Mouse (Mus musculus) hindbrain, embryonic 13.5 days (tissue): ENCODE measurements around the gene Gm1043. TPM values are rescaled to one million over a fixed set of nuclear protein-coding genes. Genes with fewer than 3 reads are reported as not detected.

Source experiments
- ATAC-seq: fragments of 200-750 bp; cut with Nextera tagmentation; 2 replicates; pipeline ENCODE4 v1.8.0; 2017; ENCODE audit warnings: moderate TSS enrichment; ENCODE audit not compliant: low FRiP score
- H3K27ac ChIP-seq: fragments of 300-500 bp; sonication (generic); 2 replicates; pipeline ENCODE4 v1.5.1; 2015; ENCODE audit warnings: inconsistent platforms, mild to moderate bottlenecking, moderate library complexity
- H3K27me3 ChIP-seq: fragments of 300-500 bp; sonication (generic); 2 replicates; pipeline ENCODE4 v1.6.1; 2015; ENCODE audit warnings: mild to moderate bottlenecking, inconsistent platforms
- H3K36me3 ChIP-seq: fragments of 300-500 bp; sonication (generic); 2 replicates; pipeline ENCODE4 v1.6.1; 2015; ENCODE audit warnings: mild to moderate bottlenecking, inconsistent platforms
- H3K4me1 ChIP-seq: fragments of 300-500 bp; sonication (generic); replicated peaks from 2 replicates; pipeline ENCODE4 v1.6.1; 2015; ENCODE audit warnings: inconsistent platforms
- H3K4me2 ChIP-seq: fragments of 300-500 bp; sonication (generic); 2 replicates; pipeline ENCODE4 v1.6.1; 2015; ENCODE audit warnings: inconsistent platforms, mild to moderate bottlenecking, moderate library complexity
- H3K4me3 ChIP-seq: fragments of 300-500 bp; sonication (generic); 2 replicates; pipeline ENCODE4 v1.5.1; 2015; ENCODE audit warnings: mild to moderate bottlenecking, inconsistent platforms
- H3K9ac ChIP-seq: fragments of 300-500 bp; sonication (generic); 2 replicates; pipeline ENCODE4 v1.6.1; 2015; ENCODE audit warnings: mild to moderate bottlenecking, inconsistent platforms
- H3K9me3 ChIP-seq: fragments of 300-500 bp; sonication (generic); 2 replicates; pipeline ENCODE4 v1.6.1; 2016; ENCODE audit warnings: inconsistent platforms
- WGBS: fragments of 180-500 bp; shearing (Covaris S2); methylation state at CpG from one replicate; pipeline ENCODE4 v1.1.7; 2015; 5-methylcytosine and 5-hydroxymethylcytosine counted together
- polyA plus RNA-seq: library from polyadenylated mRNA; unstranded; fragments of >200 nt; fragmentation: Nextera tagmentation; extraction: Ambion mirVana; gene quantifications from 2 replicates; pipeline ENCODE4 v1.2.1, GENCODE M21; 2015

The Gm1043 gene
- polyA plus RNA-seq, 1 experiment from 2014 or later = 1.5 TPM

- no peaks in the 10 kb centered on the region for H3K9me3 ChIP-seq
- no peak overlapping the region for H3K27ac ChIP-seq
- 0 out of 2 replicates have a peak, but pooled peaks cover 2% of the 10 kb centered on the region for H3K27me3 ChIP-seq
- WGBS = 79% methylated on average over 15 of the region's 15 CpGs
- ATAC-seq = no peak
- H3K4me2 ChIP-seq = no peak overlapping the region
- H3K9ac ChIP-seq = no peak overlapping the region
- H3K4me3 ChIP-seq = no peak overlapping the region
- H3K36me3 ChIP-seq = peaks cover 4% of the 10 kb centered on the region; the same call in 1 of the 2 replicates
- H3K4me1 ChIP-seq = peaks cover 15% of the 10 kb centered on the region
Observed at GRCm38 (mm10) chr5:37101631-37102030, 16.5 kb downstream of the Gm1043 start.

GRCm38 (mm10) chr5:37102056-37102455, 16.9 kb downstream of the Gm1043 start:
- H3K36me3 ChIP-seq = peaks cover 4% of the 10 kb centered on the region; the same call in 1 of the 2 replicates
- 43% methylated on average over 6 of the region's 6 CpGs for WGBS
- ATAC-seq = no peak
- H3K27ac ChIP-seq = no peak overlapping the region
- peaks cover 16% of the 10 kb centered on the region for H3K4me1 ChIP-seq
- H3K9me3 ChIP-seq = no peaks in the 10 kb centered on the region
- H3K4me2 ChIP-seq = no peak overlapping the region
- H3K9ac ChIP-seq = no peak overlapping the region
- H3K27me3 ChIP-seq = 0 out of 2 replicates have a peak, but pooled peaks cover 2% of the 10 kb centered on the region
- no peak overlapping the region for H3K4me3 ChIP-seq

GRCm38 (mm10) chr5:37105531-37106456, 20.6 kb downstream of the Gm1043 start:
- Histone ChIP-seq H3K9ac (peak overlapping the region; percentile 13; the same call in 1 of the 2 replicates), H3K9me3 (no peaks in the 10 kb centered on the region), H3K27me3 (no peaks in the 10 kb centered on the region), H3K27ac (peak overlapping the region; percentile 73), H3K36me3 (peaks cover 10% of the 10 kb centered on the region; the same call in 1 of the 2 replicates), H3K4me1 (peaks cover 16% of the 10 kb centered on the region), H3K4me2 (no peak overlapping the region), H3K4me3 (no peak overlapping the region)
- 73% methylated on average over 23 of the region's 23 CpGs for WGBS
- ATAC-seq = peak; percentile 58; the same call in 1 of the 2 replicates

GRCm38 (mm10) chr5:37107111-37107510, 21.9 kb downstream of the Gm1043 start:
- Histone ChIP-seq H3K27ac (no peak overlapping the region), H3K4me1 (peaks cover 16% of the 10 kb centered on the region), H3K9me3 (no peaks in the 10 kb centered on the region), H3K4me3 (no peak overlapping the region), H3K9ac (no peak overlapping the region), H3K4me2 (no peak overlapping the region), H3K27me3 (no peaks in the 10 kb centered on the region), H3K36me3 (peaks cover 10% of the 10 kb centered on the region; the same call in 1 of the 2 replicates)
- ATAC-seq = no peak
- 84% methylated on average over 5 of the region's 5 CpGs for WGBS

- ATAC-seq = no peak
- Histone ChIP-seq H3K4me1 (peaks cover 16% of the 10 kb centered on the region), H3K9me3 (no peaks in the 10 kb centered on the region), H3K9ac (no peak overlapping the region), H3K27ac (no peak overlapping the region), H3K36me3 (peaks cover 10% of the 10 kb centered on the region; the same call in 1 of the 2 replicates), H3K27me3 (no peaks in the 10 kb centered on the region), H3K4me2 (no peak overlapping the region), H3K4me3 (no peak overlapping the region)
- 91% methylated on average over 6 of the region's 6 CpGs for WGBS
Observed at GRCm38 (mm10) chr5:37107611-37108010, 22.4 kb downstream of the Gm1043 start.

GRCm38 (mm10) chr5:37109280-37109849, 24.2 kb downstream of the Gm1043 start:
- Histone ChIP-seq H3K9me3 (no peaks in the 10 kb centered on the region), H3K27me3 (no peaks in the 10 kb centered on the region), H3K4me3 (no peak overlapping the region), H3K4me1 (peaks cover 16% of the 10 kb centered on the region), H3K36me3 (peaks cover 10% of the 10 kb centered on the region; the same call in 1 of the 2 replicates), H3K4me2 (no peak overlapping the region), H3K9ac (no peak overlapping the region), H3K27ac (no peak overlapping the region)
- 39% methylated on average over 6 of the region's 6 CpGs for WGBS
- no peak for ATAC-seq

GRCm38 (mm10) chr5:37112389-37112788, 27.2 kb downstream of the Gm1043 start:
- Histone ChIP-seq H3K4me1 (peaks cover 5% of the 10 kb centered on the region), H3K27me3 (no peaks in the 10 kb centered on the region), H3K4me2 (no peak overlapping the region), H3K4me3 (no peak overlapping the region), H3K27ac (no peak overlapping the region), H3K9ac (no peak overlapping the region), H3K9me3 (no peaks in the 10 kb centered on the region), H3K36me3 (peaks cover 7% of the 10 kb centered on the region)
- 68% methylated on average over 7 of the region's 7 CpGs for WGBS
- ATAC-seq = no peak

GRCm38 (mm10) chr5:37117126-37117525, 32.0 kb downstream of the Gm1043 start:
- Histone ChIP-seq H3K9me3 (no peaks in the 10 kb centered on the region), H3K36me3 (peaks cover 18% of the 10 kb centered on the region), H3K4me3 (no peak overlapping the region), H3K4me2 (no peak overlapping the region), H3K4me1 (peaks cover 9% of the 10 kb centered on the region), H3K27ac (no peak overlapping the region), H3K27me3 (no peaks in the 10 kb centered on the region), H3K9ac (no peak overlapping the region)
- no peak for ATAC-seq
- WGBS = 53% methylated on average over 9 of the region's 9 CpGs

GRCm38 (mm10) chr5:37118242-37118641, 33.1 kb downstream of the Gm1043 start:
- Histone ChIP-seq H3K9me3 (no peaks in the 10 kb centered on the region), H3K4me2 (no peak overlapping the region), H3K4me1 (peaks cover 9% of the 10 kb centered on the region; the same call in 1 of the 2 replicates), H3K36me3 (peaks cover 25% of the 10 kb centered on the region), H3K27ac (no peak overlapping the region), H3K27me3 (no peaks in the 10 kb centered on the region), H3K9ac (no peak overlapping the region), H3K4me3 (no peak overlapping the region)
- 45% methylated on average over 4 of the region's 4 CpGs for WGBS
- ATAC-seq = no peak

GRCm38 (mm10) chr5:37121186-37121680, 36.1 kb downstream of the Gm1043 start:
- Histone ChIP-seq H3K27ac (no peak overlapping the region), H3K4me1 (peaks cover 9% of the 10 kb centered on the region; the same call in 1 of the 2 replicates), H3K36me3 (peaks cover 41% of the 10 kb centered on the region), H3K4me2 (no peak overlapping the region), H3K9me3 (no peaks in the 10 kb centered on the region), H3K9ac (no peak overlapping the region), H3K27me3 (0 out of 2 replicates have a peak, but pooled peaks cover 3% of the 10 kb centered on the region), H3K4me3 (no peak overlapping the region)
- ATAC-seq = no peak
- 77% methylated on average over 7 of the region's 7 CpGs for WGBS

GRCm38 (mm10) chr5:37131841-37132240, 46.7 kb downstream of the Gm1043 start:
- ATAC-seq = no peak
- H3K9ac ChIP-seq = no peak overlapping the region
- no peak overlapping the region for H3K4me3 ChIP-seq
- H3K27ac ChIP-seq = no peak overlapping the region
- H3K4me1 ChIP-seq = no peaks in the 10 kb centered on the region
- peaks cover under 1% of the 10 kb centered on the region; the same call in 1 of the 2 replicates for H3K36me3 ChIP-seq
- no peak overlapping the region for H3K4me2 ChIP-seq
- WGBS = 56% methylated on average over 4 of the region's 4 CpGs
- no peaks in the 10 kb centered on the region for H3K27me3 ChIP-seq
- H3K9me3 ChIP-seq = no peaks in the 10 kb centered on the region

- 83% methylated on average over 8 of the region's 8 CpGs for WGBS
- ATAC-seq = no peak
- Histone ChIP-seq H3K4me3 (no peak overlapping the region), H3K27ac (no peak overlapping the region), H3K9me3 (no peaks in the 10 kb centered on the region), H3K4me1 (no peaks in the 10 kb centered on the region), H3K9ac (no peak overlapping the region), H3K36me3 (peaks cover 13% of the 10 kb centered on the region), H3K4me2 (no peak overlapping the region), H3K27me3 (peaks cover 4% of the 10 kb centered on the region; the same call in 1 of the 2 replicates)
Observed at GRCm38 (mm10) chr5:37141745-37142144, 56.6 kb downstream of the Gm1043 start.
